Mouse (Mus musculus): ENCODE measurements around the gene Sh3glb2. TPM values are rescaled to one million over a fixed set of nuclear protein-coding genes. Genes with fewer than 3 reads are reported as not detected.

Gene Sh3glb2
- polyA plus RNA-seq, 1 experiment: 40.7 TPM

DNA sequence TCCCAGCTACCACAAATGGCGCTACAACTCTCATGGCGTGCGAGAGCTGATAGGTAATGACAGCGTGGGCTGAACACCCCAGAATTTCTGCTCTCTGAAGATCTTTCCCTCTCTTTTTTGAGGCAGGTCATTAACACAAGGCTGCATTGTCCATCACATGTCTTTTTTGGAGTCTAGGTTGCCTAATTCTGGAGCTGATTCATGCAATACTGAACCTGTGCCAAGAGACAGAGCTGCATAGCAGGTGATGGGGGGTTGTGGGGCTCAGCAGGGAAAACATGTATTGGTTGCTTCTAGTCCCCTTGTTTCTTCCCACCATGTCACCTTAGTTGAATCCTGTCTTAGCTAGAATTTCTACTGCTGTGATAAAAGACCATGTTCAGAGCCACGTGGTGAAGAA lies 33.8 kb downstream of the Sh3glb2 start:
- no peak for TF ChIP-seq GATA1 (IDR thresholded peaks at IDR 0.05; ENCODE audit: low read length)

DNA sequence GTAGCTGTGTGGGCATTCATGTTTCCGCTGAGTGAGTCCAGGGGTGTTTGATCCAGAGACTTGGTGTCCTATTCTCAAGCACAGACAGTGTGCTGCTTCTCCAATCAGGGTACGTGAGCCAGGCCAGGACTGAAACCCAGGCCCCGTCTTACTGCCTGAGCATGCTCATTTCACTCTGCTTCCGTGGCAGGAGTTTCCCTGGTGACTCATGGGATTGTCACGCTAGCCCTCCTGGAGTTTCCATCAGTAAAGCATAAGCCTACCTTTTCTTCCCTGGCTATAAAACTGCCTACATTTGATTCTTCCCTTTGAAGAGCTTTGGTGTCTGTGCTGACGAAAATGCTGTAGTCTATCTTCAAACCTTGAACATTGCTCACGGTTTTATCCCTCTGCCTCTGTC lies 36.0 kb downstream of the Sh3glb2 start:
- TF ChIP-seq GATA1 (IDR thresholded peaks at IDR 0.05; ENCODE audit: low read length): no peak

DNA sequence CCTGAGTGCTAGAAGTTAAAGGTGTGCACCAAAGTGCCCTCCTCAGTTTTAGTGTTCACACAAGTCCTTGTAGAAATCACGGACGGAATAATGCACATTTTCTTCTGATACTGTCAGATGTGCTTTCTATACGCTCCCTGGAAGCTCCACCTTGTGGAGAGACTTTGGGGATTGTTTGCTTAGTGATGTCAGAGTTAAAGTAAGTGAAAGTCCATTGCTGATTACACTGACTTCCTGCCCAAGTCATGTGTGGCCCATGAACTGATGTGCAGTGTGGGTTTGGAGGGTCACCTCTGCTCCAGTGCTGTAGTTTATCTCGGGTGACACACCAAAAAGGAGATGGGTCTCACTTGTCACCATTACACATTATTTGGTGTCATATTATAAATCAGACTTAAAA lies 39.9 kb downstream of the Sh3glb2 start:
- TF ChIP-seq GATA1 (IDR thresholded peaks at IDR 0.05; ENCODE audit: low read length): no peak

DNA sequence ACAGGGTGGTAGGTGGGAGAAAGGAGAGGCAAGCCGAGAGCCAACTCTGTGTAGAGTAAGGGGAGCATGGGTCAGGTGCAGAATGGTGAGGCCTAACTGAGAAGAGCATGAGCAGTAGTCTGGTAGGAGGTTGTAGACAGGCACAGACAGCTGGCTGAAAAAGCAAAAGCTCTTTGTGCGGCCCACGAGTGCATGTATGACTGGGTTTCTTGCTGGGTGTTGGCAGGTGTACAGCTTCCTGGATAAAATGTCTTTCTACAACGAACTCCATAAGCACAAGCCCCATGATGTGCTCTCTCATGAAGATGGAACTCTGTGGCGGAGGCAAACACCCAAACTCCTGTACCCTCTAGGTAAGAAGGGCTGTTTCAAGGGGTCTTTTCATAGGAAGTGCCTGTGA lies 42.2 kb downstream of the Sh3glb2 start:
- no peak for TF ChIP-seq GATA1 (IDR thresholded peaks at IDR 0.05; ENCODE audit: low read length)

DNA sequence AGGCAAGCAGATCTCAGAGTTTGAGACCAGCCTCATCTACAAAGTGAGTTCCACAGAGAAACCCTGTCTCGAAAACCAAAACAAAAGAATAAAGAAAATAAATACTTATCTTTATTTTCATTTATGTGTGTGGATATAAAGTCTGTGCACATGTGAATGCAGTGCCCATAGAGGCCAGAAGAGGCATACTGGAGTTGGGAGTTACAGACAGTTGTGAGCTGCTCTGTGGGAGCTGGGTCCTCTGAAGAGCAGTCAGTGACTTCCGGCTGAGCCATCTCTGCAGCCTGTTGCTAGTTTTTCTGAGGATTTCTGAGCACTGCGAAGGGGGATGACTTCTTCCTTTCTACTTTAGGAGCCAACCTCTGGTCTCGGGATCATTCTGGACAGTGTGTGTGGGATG lies 43.0 kb downstream of the Sh3glb2 start:
- no peak for TF ChIP-seq GATA1 (IDR thresholded peaks at IDR 0.05; ENCODE audit: low read length)

DNA sequence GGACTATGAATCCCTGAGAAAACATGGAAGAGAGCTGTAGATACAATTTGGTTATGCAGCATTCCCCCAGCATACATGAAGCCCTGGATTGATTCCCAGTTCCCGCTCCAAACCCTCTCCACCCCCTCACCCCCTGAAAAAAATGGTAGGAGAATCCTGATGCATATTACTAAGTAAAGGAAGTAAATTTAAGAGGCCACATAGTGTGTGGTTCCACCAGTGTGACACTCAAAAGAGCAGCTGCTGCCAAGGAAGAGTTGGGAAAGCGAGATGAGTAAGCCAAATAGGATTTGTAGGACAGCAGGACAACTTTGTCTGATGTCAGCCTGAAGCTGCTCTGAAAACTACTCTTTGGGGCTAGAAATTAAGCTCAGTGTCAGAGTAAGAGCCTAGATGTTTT lies 47.7 kb downstream of the Sh3glb2 start:
- no peak for TF ChIP-seq GATA1 (IDR thresholded peaks at IDR 0.05; ENCODE audit: low read length)

DNA sequence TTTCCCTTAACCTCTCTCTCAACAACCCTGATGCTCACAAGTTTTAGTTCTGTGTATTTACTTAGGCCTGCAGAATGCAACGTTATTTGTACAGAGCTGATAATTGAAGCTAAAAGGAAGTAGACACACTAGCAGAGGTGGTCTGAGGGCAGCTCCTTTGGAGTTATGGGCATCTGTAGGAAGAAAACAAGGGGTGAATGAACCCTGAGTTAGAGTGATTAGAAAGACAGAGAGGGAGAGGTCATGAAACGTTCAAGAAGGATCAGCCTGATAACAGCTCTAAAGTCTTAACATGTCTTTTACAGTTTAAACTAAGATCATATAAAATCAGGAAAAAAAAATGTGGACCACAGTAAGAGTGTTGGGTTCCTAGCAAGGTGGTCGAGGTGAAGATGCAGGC lies 49.8 kb downstream of the Sh3glb2 start:
- TF ChIP-seq GATA1 (IDR thresholded peaks at IDR 0.05; ENCODE audit: low read length): no peak

DNA sequence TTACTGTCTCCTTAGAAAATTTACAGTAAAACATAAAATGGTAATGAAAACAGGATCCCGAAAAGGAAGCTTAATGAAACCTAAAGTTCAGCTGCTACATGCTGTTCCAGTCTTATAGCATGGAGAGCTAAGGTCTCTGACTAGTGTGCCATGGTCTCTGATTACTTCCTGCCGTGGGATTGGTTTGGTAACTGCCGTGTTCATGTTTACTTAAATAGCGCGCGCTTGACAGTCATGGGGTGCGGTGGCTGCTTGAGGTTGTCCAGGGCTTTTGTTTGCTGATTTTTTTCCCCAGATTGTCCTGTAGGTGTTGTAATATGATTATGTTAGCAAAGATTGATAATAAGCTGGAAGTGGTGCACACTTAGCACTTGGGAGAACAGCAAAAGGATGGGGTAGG lies 53.0 kb downstream of the Sh3glb2 start:
- no peak for TF ChIP-seq GATA1 (IDR thresholded peaks at IDR 0.05; ENCODE audit: low read length)

DNA sequence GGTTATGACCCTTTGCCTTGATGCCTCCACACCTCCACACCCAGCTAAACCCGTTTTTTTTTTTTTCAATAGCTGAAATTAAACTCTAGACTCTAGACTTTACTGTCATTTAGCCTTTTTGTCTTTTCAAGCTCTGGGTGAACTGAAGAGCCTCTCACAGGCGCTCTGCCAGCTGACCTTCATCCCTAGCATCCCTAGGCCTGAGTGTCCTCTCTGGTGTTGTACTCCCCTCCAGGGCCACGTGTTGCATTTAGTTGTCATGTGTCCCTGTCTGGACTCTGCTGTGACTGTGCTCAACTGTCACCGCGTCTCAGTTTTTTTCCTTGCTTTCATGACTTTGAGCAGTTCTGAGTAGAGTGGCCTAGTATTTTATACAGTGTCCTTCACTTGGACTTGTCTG lies 59.2 kb downstream of the Sh3glb2 start:
- no peak for TF ChIP-seq GATA1 (IDR thresholded peaks at IDR 0.05; ENCODE audit: low read length)

DNA sequence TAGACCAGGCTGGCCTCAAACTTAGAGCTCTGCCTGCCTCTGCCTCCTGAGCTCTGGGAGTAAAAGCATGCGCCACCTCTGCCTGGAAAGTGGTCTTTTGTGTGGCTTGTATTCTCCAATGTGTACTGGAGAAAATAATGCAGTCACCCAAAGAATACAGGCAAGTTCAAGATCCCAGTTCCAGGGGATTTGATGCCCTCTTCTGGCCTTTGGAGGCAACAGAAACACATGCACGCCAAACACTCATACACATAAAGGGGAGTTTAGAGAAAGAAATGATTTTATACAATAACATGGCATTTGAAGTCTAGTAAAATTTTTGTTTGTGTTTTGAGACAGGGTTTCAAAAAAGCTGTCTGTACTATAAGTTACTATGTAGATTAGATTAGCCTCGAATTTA lies 59.6 kb downstream of the Sh3glb2 start:
- TF ChIP-seq GATA1 (IDR thresholded peaks at IDR 0.05; ENCODE audit: low read length): no peak

Other genes with a start within 250 kb of the Sh3glb2 start
- 11.1 and 18.6 TPM in 2 replicates for gene Zer1, start 234.8 kb downstream of the Sh3glb2 start, polyA plus RNA-seq (2012)
- gene Tbc1d13, start 225.6 kb downstream of the Sh3glb2 start, polyA plus RNA-seq (2012): 26.0 and 27.7 TPM in 2 replicates
- gene Endog, start 187.8 kb downstream of the Sh3glb2 start, polyA plus RNA-seq (2012): 53.8 and 67.9 TPM in 2 replicates
- gene Spout1, start 180.9 kb downstream of the Sh3glb2 start, polyA plus RNA-seq (2012): 50.7 and 54.1 TPM in 2 replicates
- gene Kyat1, start 153.5 kb downstream of the Sh3glb2 start, polyA plus RNA-seq (2012): 4.8 and 16.9 TPM in 2 replicates
- gene Lrrc8a, start 121.6 kb downstream of the Sh3glb2 start, polyA plus RNA-seq (2012): 3.8 and 6.4 TPM in 2 replicates
- 0.53 and 2.0 TPM in 2 replicates for gene Gm28035, start 118.8 kb downstream of the Sh3glb2 start, polyA plus RNA-seq (2012)
- gene Phyhd1, start 93.1 kb downstream of the Sh3glb2 start, polyA plus RNA-seq (2012): 0.10 and 0.15 TPM in 2 replicates
- gene Gm28038, start 78.3 kb downstream of the Sh3glb2 start, polyA plus RNA-seq (2012): not detected in 2 replicates
- gene Dolk, start 73.0 kb downstream of the Sh3glb2 start, polyA plus RNA-seq (2012): 5.8 and 8.4 TPM in 2 replicates
- gene Nup188, start 72.9 kb downstream of the Sh3glb2 start, polyA plus RNA-seq (2012): 108 and 109 TPM in 2 replicates
- gene Miga2, start 4.9 kb upstream of the Sh3glb2 start, polyA plus RNA-seq (2012): 16.3 and 17.9 TPM in 2 replicates
- gene Dolpp1, start 32.9 kb upstream of the Sh3glb2 start, polyA plus RNA-seq (2012): 24.4 and 31.5 TPM in 2 replicates
- gene Crat, start 56.5 kb upstream of the Sh3glb2 start, polyA plus RNA-seq (2012): 35.7 and 40.4 TPM in 2 replicates
- 1,075 and 1,193 TPM in 2 replicates for gene Ptpa, start 56.7 kb upstream of the Sh3glb2 start, polyA plus RNA-seq (2012)
- gene Ier5l, start 114.9 kb upstream of the Sh3glb2 start, polyA plus RNA-seq (2012): not detected in 2 replicates
- 0.16 and 0.21 TPM in 2 replicates for gene Cstad, start 235.7 kb upstream of the Sh3glb2 start, polyA plus RNA-seq (2012)